Mouse (Mus musculus) myocyte (in vitro differentiated cells): Measurements from ENCODE around the gene Inka2.

ENCODE experiments used
- CEBPB ChIP-seq: IDR thresholded peaks from 2 replicates; pipeline ENCODE4 v1.6.1; 2011; ENCODE audit warnings: mild to moderate bottlenecking, moderate library complexity; ENCODE audit not compliant: poor library complexity, insufficient read depth, severe bottlenecking
- E2F4 ChIP-seq: IDR thresholded peaks from one replicate; pipeline ENCODE4 v1.6.1; 2011; ENCODE audit warnings: mild to moderate bottlenecking, control low read depth, moderate library complexity; ENCODE audit not compliant: insufficient read depth
- MAX ChIP-seq: IDR thresholded peaks from one replicate; pipeline ENCODE4 v1.6.1; 2011; ENCODE audit warnings: low read depth, mild to moderate bottlenecking, control low read depth
- MYOG ChIP-seq, 3 experiments: IDR thresholded peaks; one replicate each; pipeline ENCODE4 v1.6.1; 2011; ENCODE audit warnings: control low read depth in 2 of 3, low read depth in 2 of 3, mild to moderate bottlenecking in 2 of 3; ENCODE audit not compliant: insufficient read length in 2 of 3, control insufficient read depth in 1 of 3, insufficient read depth in 1 of 3
- POLR2A ChIP-seq: IDR thresholded peaks from one replicate; pipeline ENCODE4 v1.6.1; 2011; ENCODE audit warnings: low read depth, mild to moderate bottlenecking, control low read depth, moderate library complexity; ENCODE audit not compliant: insufficient read length
- POLR2AphosphoS2 ChIP-seq: IDR thresholded peaks from one replicate; pipeline ENCODE4 v1.6.1; 2011; ENCODE audit warnings: low read depth, control low read depth; ENCODE audit not compliant: insufficient read length
- USF1 ChIP-seq: IDR thresholded peaks from one replicate; pipeline ENCODE4 v1.6.1; 2011; ENCODE audit warnings: low read depth, mild to moderate bottlenecking, control low read depth, moderate library complexity

DNA sequence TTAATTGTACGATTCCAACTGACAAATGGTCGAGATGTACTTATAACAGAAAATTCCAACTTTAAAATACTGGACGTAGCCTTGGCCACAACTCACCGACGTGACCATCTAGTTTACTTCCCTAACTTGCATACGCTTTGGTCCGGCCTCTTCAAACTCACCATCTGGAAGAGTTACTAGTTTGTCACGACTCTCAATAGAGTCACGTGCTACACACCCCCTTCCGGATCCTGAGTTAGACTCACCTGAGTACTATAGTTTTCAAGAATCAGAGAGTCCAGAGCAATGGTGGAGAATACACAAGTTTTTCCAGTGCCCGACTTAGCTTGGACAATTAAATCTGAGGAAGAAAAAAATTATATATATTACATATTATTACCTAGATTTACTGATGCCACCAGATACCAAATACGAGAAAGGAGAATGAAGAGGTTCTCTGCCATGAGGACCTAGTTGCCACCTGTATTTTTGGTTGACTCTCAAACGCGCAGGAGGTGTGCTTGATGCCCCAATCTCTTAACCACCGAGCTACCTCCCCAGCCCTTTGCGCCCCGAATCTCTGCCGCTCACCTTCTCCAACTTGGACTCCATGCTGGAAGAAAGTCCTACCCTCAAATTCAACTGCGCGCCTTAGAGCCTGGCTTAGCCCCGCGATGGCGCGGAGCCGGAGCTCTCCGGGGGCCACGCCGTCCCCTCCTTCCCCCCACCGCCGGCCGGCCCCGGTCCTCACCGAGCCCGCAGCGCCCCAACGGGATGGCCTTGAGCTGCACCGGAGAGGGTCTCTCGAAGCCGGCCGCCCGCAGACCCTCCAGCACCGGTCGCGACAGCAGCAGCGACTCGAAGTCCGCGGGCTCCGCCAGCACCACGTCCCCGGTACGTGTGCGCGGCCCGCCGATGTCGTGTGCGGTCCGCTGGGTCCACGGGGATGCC is 17.7 kb upstream of the Inka2 start:
- TF ChIP-seq E2F4 (no peak), POLR2AphosphoS2 (no peak), POLR2A (no peak), MAX (no peak), USF1 (no peak), MYOG (IDR thresholded peaks at IDR 0.05; ENCODE audit: control insufficient read depth in 1 of 3, insufficient read depth in 1 of 3, insufficient read length in 2 of 3, low read depth in 2 of 3) (no peak), CEBPB (no peak)
